Mouse (Mus musculus) brain, embryonic 14.5 days (tissue): Measurements from ENCODE around the gene Atg10. TPM values are rescaled to one million over a fixed set of nuclear protein-coding genes. Genes with fewer than 3 reads are reported as not detected.
"Not testable (repeated sequence)": the region's sequence is repeated elsewhere in the genome, so short reads cannot be mapped to it uniquely, and the experiment has no call there.

Source experiments
- DNase-seq: peaks from one replicate; pipeline ENCODE4 v3.0.0-alpha.2; 2011; ENCODE audit warnings: low read depth
- CTCF ChIP-seq: fragments of 200-500 bp; IDR thresholded peaks from 2 replicates; pipeline ENCODE4 v1.5.1; 2012; ENCODE audit warnings: inconsistent platforms, mild to moderate bottlenecking, moderate library complexity, borderline replicate concordance; ENCODE audit not compliant: insufficient read depth, insufficient read length; ENCODE audit errors: extremely low read depth
- POLR2A ChIP-seq: fragments of 200-500 bp; IDR thresholded peaks from 2 replicates; pipeline ENCODE4 v1.6.1; 2012; ENCODE audit warnings: mild to moderate bottlenecking, inconsistent platforms, borderline replicate concordance; ENCODE audit not compliant: poor library complexity, insufficient read depth, insufficient read length, severe bottlenecking; ENCODE audit errors: extremely low read depth
- polyA plus RNA-seq: library from polyadenylated mRNA; depleted of rRNA; stranded (reverse); fragments of >200 nt; gene quantifications from 2 replicates; pipeline ENCODE4 v1.2.3, GENCODE M21; 2012

The Atg10 gene
- polyA plus RNA-seq, 1 experiment, result 4.9 TPM

GRCm38 (mm10) chr13:90958894-90959293 lies 264.9 kb downstream of the Atg10 start:
- no peak for TF ChIP-seq CTCF
- TF ChIP-seq POLR2A, result no peak
- peak; percentile 63 for DNase-seq

DNA sequence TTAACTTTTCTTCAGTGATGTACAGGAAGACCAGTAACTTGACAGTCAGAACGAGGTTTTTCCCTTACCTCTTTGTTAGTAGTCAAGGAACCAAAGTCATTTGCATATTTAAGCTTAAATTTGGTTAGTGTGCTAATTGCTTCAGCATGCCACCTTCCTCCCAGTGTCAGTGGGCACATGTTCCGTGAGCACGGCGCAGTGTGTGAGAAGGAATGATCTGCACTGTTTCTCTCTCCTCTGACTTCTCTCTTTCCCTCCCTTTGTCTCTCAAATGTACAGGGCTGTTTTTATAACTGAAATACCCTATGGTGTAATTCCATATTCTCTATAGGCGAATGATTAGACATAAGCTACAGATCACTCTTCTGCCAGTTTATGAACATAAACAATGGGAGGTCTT lies 284.2 kb downstream of the Atg10 start:
- no peak for DNase-seq
- no peak for TF ChIP-seq CTCF
- TF ChIP-seq POLR2A, result no peak

DNA sequence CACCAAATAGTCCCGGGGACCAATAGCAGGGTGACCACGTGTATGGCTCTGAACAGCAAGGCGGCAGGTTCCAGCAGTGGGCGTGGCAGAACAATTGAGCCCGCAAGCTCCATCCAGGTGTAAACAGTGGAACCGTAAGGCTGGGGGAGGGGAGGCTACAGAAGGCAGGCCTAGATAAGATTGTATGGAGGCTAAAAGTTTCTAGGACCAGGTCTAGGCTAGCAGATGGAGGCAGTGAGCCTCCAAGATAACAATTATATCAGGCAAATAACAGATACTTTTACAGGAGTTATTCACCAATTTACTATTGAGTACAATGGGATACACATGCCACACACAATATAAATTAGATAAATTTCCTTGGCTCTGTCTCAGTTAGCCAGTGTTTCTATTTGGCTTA lies 284.6 kb downstream of the Atg10 start:
- DNase-seq, result no peak
- TF ChIP-seq POLR2A, result no peak

DNA sequence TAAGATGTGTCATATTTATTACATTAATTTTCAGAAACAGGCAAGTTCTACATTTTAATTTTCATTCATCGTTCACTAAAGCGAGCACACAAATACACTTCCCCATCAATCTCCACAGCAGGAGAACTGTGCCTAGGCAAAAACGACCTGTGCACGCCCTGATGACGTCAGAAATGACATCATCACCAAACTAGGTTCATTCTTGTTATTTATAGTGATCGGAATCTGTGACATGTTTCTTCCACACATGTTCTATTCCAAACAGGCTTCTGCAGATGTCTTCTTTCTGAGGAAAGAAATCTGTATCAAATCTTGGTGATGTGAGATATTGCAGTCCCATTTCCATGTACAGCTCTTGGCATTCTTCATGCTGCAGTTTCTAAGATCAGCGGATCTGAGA lies 287.9 kb downstream of the Atg10 start:
- no peak for DNase-seq
- TF ChIP-seq POLR2A, result no peak
- TF ChIP-seq CTCF, result no peak

- TF ChIP-seq CTCF (no peak), POLR2A (no peak)
- no peak for DNase-seq
Observed at GRCm38 (mm10) chr13:90933256-90933655, 290.5 kb downstream of the Atg10 start.

GRCm38 (mm10) chr13:90929847-90930246 lies 293.9 kb downstream of the Atg10 start:
- TF ChIP-seq CTCF (peak; percentile 77; the same call in 1 of the 2 replicates), POLR2A (no peak)
- peak; percentile 87 for DNase-seq

- not testable (repeated sequence) for DNase-seq
Observed at GRCm38 (mm10) chr13:90928266-90928665, 295.5 kb downstream of the Atg10 start.

GRCm38 (mm10) chr13:90926938-90927633 lies 296.7 kb downstream of the Atg10 start:
- no peak for DNase-seq
- no peak for TF ChIP-seq CTCF
- TF ChIP-seq POLR2A, result no peak

- no peak for TF ChIP-seq POLR2A
- no peak for DNase-seq
Observed at GRCm38 (mm10) chr13:90926125-90926765, 297.5 kb downstream of the Atg10 start.

DNA sequence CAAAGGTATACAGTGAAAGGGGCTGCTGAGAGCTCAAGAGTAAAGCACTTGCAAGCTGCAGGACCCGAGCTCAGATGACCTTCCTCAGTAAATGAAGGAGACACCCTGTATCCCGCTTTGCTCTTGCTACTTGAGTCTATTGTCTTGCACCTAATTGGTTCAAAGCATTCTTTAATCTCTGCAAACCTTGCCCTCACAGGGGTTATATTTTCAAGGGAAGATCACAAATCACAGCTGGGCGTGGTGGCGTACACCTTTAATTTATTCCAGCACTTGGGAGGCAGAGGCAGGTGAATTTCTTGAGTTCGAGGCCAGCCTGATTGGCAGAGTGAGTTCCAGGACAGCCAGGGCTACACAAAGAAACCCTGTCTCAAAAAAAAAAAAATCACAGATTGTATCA lies 298.6 kb downstream of the Atg10 start:
- TF ChIP-seq CTCF (no peak), POLR2A (no peak)
- DNase-seq, result no peak

- DNase-seq, result no peak
- TF ChIP-seq CTCF (no peak), POLR2A (no peak)
Observed at GRCm38 (mm10) chr13:90924072-90924471, 299.7 kb downstream of the Atg10 start.

DNA sequence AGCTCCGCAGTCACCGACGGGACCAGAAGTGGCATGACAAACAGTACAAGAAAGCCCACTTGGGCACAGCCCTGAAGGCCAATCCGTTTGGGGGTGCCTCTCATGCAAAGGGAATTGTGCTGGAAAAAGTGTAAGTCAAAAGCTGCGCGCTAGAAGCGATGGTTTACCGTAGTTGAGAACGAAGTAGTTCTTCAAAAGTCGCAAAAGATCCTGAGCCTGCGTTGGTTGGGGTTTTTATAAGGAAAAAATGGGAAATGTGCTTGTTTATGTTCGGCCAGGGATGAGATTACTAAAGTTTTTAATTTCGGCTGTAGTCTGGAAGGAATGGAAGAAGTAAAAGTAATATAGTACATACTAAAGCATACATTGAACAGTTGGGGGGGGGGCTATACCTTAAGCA lies 300.2 kb downstream of the Atg10 start:
- DNase-seq, result not testable (repeated sequence)
